Mouse (Mus musculus): Measurements from ENCODE around the gene A430005L14Rik. TPM values are rescaled to one million over a fixed set of nuclear protein-coding genes. Genes with fewer than 3 reads are reported as not detected.
A peak's percentile ranks its signal among the peaks of the same experiment; 100 is the strongest.

The A430005L14Rik gene
- total RNA-seq, 2 experiments from 2014 or later = 16.6 to 17.9 TPM

DNA sequence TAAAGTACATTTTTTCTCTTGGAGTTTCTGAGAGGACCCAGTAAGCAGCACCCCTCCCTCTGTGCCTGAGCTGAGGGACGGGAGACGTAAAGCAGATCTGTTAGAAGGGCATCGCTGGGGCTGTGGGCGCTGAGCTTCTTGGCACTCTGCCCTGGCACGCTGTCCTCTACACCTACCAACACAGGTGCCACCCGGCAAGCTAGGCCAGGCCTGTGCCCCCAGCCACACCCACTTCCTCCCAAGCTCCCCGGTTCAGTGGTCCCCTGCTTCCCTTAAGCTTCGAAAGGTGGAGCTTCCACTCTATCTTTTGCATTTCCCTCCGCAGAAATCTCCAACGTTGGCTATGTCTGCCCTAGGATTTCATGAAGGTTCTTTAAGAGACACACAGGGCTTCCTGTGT, 22.2 kb downstream of the A430005L14Rik start:
- intact Hi-C loops (cut with DNase I) = no loop called here
- Histone ChIP-seq H3K4me3 (no peak overlapping the region), H3K27ac (no peak overlapping the region)
- DNase-seq = no peak
- no peak for TF ChIP-seq CTCF (IDR thresholded peaks at IDR 0.05)

DNA sequence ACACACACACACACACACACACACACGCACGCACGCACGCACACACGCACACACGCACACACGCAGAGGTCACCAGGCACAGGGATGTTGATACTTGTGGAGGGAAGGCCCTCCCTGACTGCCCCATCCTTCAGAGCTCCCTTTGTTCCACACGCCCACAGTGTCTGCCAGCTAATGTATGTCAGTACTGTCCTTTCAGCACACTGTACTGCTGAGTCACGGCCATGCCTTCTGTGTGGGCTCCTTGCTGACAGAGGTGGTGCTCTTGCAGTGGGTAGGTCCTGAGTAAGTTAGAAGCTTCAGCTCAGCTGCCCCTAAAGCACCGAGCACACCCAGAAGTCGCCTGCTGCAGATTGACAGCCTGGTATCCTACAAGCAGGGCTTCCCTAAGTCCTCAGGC, 23.4 kb downstream of the A430005L14Rik start:
- DNase-seq = no peak

DNA sequence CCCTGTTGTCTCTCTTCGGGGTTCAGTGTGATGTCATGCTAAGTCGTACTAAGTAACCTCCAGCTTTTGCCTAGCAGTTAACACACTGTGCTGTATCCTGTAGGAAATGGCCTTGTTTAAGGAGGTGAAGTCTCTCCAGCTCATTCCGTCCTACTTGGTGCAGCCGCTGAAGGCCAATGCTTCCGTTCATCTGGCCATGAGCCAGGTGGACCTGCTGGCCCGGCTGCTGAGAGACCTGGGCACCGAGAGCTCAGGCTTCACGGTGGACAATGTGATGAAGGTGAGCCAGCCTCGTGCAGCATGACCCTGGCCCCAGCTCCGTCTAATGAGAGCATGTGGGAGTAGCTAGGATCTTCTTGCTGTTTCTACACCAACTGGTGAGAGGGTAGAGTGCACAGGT, 35.7 kb downstream of the A430005L14Rik start:
- TF ChIP-seq CTCF (IDR thresholded peaks at IDR 0.05) = no peak
- Histone ChIP-seq H3K4me3 (no peak overlapping the region), H3K27ac (no peak overlapping the region)
- no peak for DNase-seq
- intact Hi-C loops (cut with DNase I) = no loop called here

More for the DNA sequence above, 23.4 kb downstream of the A430005L14Rik start:
- TF ChIP-seq CTCF (IDR thresholded peaks at IDR 0.05) = no peak
- H3K27ac ChIP-seq = no peak overlapping the region
- intact Hi-C loops (cut with DNase I) = no loop called here
- no peak overlapping the region for H3K4me3 ChIP-seq

DNA sequence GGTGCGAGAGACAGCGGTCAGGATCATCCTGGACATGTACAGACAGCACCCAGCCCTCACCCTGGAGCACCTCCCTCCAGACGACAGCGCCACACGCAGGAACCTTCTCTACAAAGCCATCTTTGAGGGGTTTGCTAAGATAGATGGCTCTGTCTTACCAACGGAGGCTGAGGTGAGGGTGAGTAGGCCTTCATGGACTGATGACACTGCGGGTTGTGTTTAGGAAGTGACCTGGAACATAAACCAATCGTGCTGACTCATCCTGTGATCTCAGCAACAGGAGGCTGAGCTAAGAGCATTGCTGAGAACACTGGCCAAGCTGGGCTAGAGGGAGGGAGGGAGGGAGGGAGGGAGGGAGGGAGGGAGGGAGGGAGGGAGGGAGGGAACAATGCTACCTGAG, 36.5 kb downstream of the A430005L14Rik start:
- TF ChIP-seq CTCF (IDR thresholded peaks at IDR 0.05) = no peak
- no peak overlapping the region for H3K27ac ChIP-seq
- intact Hi-C loops (cut with DNase I) = no loop called here
- DNase-seq = no peak
- no peak overlapping the region for H3K4me3 ChIP-seq

DNA sequence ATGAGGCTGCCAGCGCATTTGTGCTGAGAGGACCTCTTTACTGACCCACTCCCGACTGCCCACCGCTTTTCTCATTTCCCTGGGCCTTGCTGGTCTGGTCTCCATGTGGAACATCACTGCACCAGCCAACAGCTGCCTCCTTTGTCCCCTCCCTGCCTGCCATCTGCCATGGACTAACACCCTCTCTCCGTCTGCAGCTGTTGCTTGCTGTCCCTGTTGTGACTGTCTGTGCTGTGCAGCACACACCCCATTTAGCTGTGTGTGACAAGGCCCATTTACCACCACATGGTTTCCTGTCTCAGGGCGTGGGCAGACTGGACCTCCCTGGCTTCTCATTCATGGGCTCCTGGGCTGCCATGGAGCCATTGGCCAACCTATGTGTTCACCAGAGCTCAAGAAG, 48.5 kb downstream of the A430005L14Rik start:
- Histone ChIP-seq H3K27ac (no peak overlapping the region), H3K4me3 (no peak overlapping the region)
- TF ChIP-seq CTCF (IDR thresholded peaks at IDR 0.05) = no peak
- intact Hi-C loops (cut with DNase I) = no loop called here
- no peak for DNase-seq

DNA sequence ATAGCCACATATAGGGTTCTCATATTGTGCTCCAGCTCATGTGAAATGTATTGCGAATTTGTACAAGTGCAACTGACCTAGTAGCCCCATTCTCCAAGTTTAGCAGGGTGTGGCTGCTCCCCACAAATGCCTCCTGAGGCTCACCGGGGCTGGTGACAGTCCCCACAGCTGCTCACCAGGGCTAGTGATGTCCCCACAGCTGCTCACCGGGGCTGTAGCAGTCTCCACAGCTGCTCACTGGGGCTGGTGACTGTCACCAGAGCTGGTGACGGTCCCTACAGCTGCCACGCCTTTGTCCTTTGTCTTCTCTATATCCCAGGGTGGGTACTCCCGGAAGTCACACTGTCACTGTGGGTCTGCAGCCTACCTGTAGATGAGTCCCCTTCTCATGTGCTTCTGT, 49.2 kb downstream of the A430005L14Rik start:
- intact Hi-C loops (cut with DNase I) = no loop called here
- no peak for DNase-seq
- no peak overlapping the region for H3K4me3 ChIP-seq
- TF ChIP-seq CTCF (IDR thresholded peaks at IDR 0.05) = no peak
- no peak overlapping the region for H3K27ac ChIP-seq

DNA sequence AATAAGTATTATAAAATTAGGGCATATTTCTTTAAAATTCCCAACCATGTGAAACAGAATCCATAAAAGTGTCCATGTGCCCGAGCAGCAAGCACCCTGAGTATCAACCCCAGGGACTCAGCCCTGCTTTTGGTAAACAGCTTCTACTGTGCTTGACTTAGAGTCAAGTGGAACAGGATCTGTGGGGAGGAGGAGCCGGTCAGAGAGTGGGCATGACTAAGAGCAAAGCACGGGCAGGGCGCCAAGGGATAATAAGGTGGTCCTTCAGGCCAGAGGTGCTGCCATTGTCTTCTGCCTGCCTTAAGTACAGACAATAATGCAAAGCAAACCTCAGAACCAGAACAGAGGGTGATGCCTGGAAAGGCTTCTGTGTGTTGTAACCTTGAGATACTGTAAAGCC, 50.7 kb downstream of the A430005L14Rik start:
- DNase-seq = no peak
- no peak overlapping the region for H3K27ac ChIP-seq
- no peak for TF ChIP-seq CTCF (IDR thresholded peaks at IDR 0.05)
- no peak overlapping the region for H3K4me3 ChIP-seq
- intact Hi-C loops (cut with DNase I) = no loop called here

DNA sequence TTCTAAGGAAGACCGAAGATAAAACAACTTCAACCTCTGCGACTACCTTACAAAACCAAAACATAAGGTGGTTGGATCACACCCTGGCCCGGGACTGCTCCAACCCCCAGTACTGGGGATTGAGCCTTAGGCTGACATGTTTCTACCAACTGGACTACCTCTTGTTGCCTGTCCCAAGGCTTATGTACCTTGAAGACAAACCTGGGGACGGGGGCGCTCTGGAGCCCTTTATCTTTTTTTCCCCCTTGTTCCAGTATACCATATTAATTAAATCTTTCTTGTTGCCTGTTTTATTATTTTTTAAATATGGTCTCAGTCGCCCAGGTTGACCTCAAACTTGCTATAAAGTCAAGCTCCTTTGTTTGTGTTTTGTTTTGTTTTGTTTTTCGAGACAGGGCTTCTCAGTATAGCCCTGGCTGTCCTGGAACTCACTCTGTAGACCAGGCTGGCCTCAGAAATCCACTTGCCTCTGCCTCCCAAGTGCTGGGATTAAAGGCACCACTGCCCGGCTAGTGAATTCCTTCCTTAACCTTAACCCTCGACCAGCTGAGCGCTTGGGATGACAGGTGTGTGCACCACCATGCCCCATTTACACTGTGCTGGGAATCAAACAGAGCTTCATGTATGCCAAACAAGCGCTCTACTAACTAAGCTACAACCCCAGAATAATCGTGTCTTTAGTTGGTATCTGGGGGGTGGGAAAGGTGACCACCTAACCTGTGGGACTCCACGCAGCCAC, 54.0 kb downstream of the A430005L14Rik start:
- Histone ChIP-seq H3K27ac (peak overlapping the region; percentile 87), H3K4me3 (peak overlapping the region; percentile 97)
- no peak for TF ChIP-seq CTCF (IDR thresholded peaks at IDR 0.05)
- no peak for DNase-seq
- intact Hi-C loops (cut with DNase I) = loop anchor here (2.0 kb wide), 1 partner anchor 36 kb away; the partner anchor contains the start of genes Cep104 and Dffb

Other genes with a start within 250 kb of the A430005L14Rik start
- gene Dffb, start 17.9 kb downstream of the A430005L14Rik start, total RNA-seq (2021) = 1 to 10 TPM; 1.0 to 2.6 TPM
- 10 to 100 TPM; 28.3 to 30.0 TPM for gene Cep104, start 18.0 kb downstream of the A430005L14Rik start, total RNA-seq (2021)
- 10 to 100 TPM; 24.4 to 29.0 TPM for gene Lrrc47, start 54.5 kb downstream of the A430005L14Rik start, total RNA-seq (2021)
- 1 to 10 TPM; 2.0 to 2.3 TPM for gene Smim1, start 69.0 kb downstream of the A430005L14Rik start, total RNA-seq (2021)
- not detected for gene Ccdc27, start 85.4 kb downstream of the A430005L14Rik start, total RNA-seq (2021)
- not detected for gene Trp73, start 183.0 kb downstream of the A430005L14Rik start, total RNA-seq (2021)
- 10 to 100 TPM; 10.6 to 10.8 TPM for gene Wrap73, start 185.1 kb downstream of the A430005L14Rik start, total RNA-seq (2021)
- gene Tprgl, start 203.4 kb downstream of the A430005L14Rik start, total RNA-seq (2021) = 100 to 1,000 TPM in 1 of 2 experiments, 10 to 100 TPM in 1; 86.9 to 109 TPM
- gene Megf6, start 213.5 kb downstream of the A430005L14Rik start, total RNA-seq (2021) = under 1 TPM; 0.15 to 0.70 TPM